Comparison of ENCODE assay signal across 8 mouse cellular contexts in genomic region chr6:29853900-29854390, GRCm38 (mm10).
DNase-seq lines count a peak whose midpoint lies in the region; ATAC-seq lines count a peak whose summit lies in the region.

No protein-coding gene starts in this region.

- peaks cover 27% of the 10 kb centered on the region for H3K4me1 ChIP-seq in heart, embryonic 11.5 days (ENCODE audit: control insufficient read depth, insufficient read depth, low read length)
- peaks cover 3% of the 10 kb centered on the region; the same call in 1 of the 2 replicates for H3K4me1 ChIP-seq in lung, embryonic 15.5 days
- peaks cover 12% of the 10 kb centered on the region for H3K4me1 ChIP-seq in midbrain, embryonic 10.5 days

- intact Hi-C loops in heart, postnatal 14 days (cut with DNase I), result loop anchor here (2.0 to 10.0 kb wide), 5 partner anchors 68 to 501 kb away; no protein-coding TSS in a partner anchor

- H3K36me3 ChIP-seq in heart, embryonic 11.5 days (ENCODE audit: control insufficient read depth, insufficient read depth, low read length), result no peaks in the 10 kb centered on the region
- H3K36me3 ChIP-seq in lung, embryonic 15.5 days, result no peaks in the 10 kb centered on the region
- H3K36me3 ChIP-seq in midbrain, embryonic 10.5 days, result no peaks in the 10 kb centered on the region

- 0 out of 2 replicates have a peak overlapping the region, but pooled peaks have one; percentile 24 for H3K4me3 ChIP-seq in heart, embryonic 11.5 days (ENCODE audit: low read depth, low read length)
- H3K4me3 ChIP-seq in lung, embryonic 15.5 days, result no peak overlapping the region
- no peak overlapping the region for H3K4me3 ChIP-seq in midbrain, embryonic 10.5 days

- no peak for DNase-seq in heart, postnatal 14 days
- no peak for DNase-seq in lung, postnatal 14 days
- DNase-seq in cerebellum, postnatal 36 days, result peak; percentile 33 to 49
- DNase-seq in spleen, adult 12 weeks (ENCODE audit: low spot score), result no peak
- no peak for DNase-seq in midbrain, embryonic 10.5 days (ENCODE audit: low spot score)

- no peak overlapping the region for H3K9ac ChIP-seq in heart, embryonic 11.5 days (ENCODE audit: low read depth, low read length)
- H3K9ac ChIP-seq in lung, embryonic 15.5 days, result no peak overlapping the region

- WGBS in heart, embryonic 11.5 days (ENCODE audit: insufficient replicate concordance), result 80% methylated on average over 6 of the region's 6 CpGs
- 86% methylated on average over 6 of the region's 6 CpGs for WGBS in lung, embryonic 15.5 days
- 90% methylated on average over 6 of the region's 6 CpGs for WGBS in midbrain, embryonic 10.5 days

- no peaks in the 10 kb centered on the region for H3K9me3 ChIP-seq in heart, embryonic 11.5 days (replicated peaks; ENCODE audit: control insufficient read depth, low read length)
- H3K9me3 ChIP-seq in lung, embryonic 15.5 days, result no peaks in the 10 kb centered on the region
- no peaks in the 10 kb centered on the region for H3K9me3 ChIP-seq in midbrain, embryonic 10.5 days (replicated peaks)

- no peaks in the 10 kb centered on the region for H3K27me3 ChIP-seq in heart, embryonic 11.5 days (ENCODE audit: control insufficient read depth, insufficient read depth, low read length)
- H3K27me3 ChIP-seq in lung, embryonic 15.5 days, result no peaks in the 10 kb centered on the region
- no peaks in the 10 kb centered on the region for H3K27me3 ChIP-seq in midbrain, embryonic 10.5 days (ENCODE audit: low read depth, poor library complexity, severe bottlenecking)

- no peak overlapping the region for H3K27ac ChIP-seq in heart, embryonic 11.5 days (ENCODE audit: low read depth, low read length)
- no peak overlapping the region for H3K27ac ChIP-seq in lung, embryonic 15.5 days
- no peak overlapping the region for H3K27ac ChIP-seq in midbrain, embryonic 10.5 days (replicated peaks)

- ATAC-seq in heart, embryonic 11.5 days (replicated peaks; ENCODE audit: insufficient number of reproducible peaks, low FRiP score, low TSS enrichment), result no peak
- no peak for ATAC-seq in lung, embryonic 15.5 days (ENCODE audit: borderline replicate concordance, extremely low read depth, low FRiP score, low TSS enrichment)
- peak; percentile 21; the same call in 1 of the 2 replicates for ATAC-seq in megakaryocyte progenitor cell, adult 5-6 weeks (replicated peaks; ENCODE audit: poor library complexity)

- peak overlapping the region; percentile 60 for H3K4me2 ChIP-seq in heart, embryonic 11.5 days
- H3K4me2 ChIP-seq in lung, embryonic 15.5 days, result peak overlapping the region; percentile 54

Comparison
In these comparisons a context has a peak if more than half of its experiments do, and no peak if none do; other contexts are left out.
1. DNase-seq: peak in cerebellum, postnatal 36 days (2 of 2); none in heart, postnatal 14 days (0 of 2), lung, postnatal 14 days (single experiment), spleen, adult 12 weeks (single experiment) and midbrain, embryonic 10.5 days (single experiment).